Mouse (Mus musculus): ENCODE data around the gene Clasp1. TPM values are rescaled to one million over a fixed set of nuclear protein-coding genes. Genes with fewer than 3 reads are reported as not detected.

Clasp1 gene
- polyA plus RNA-seq, 1 experiment = 12.8 TPM

DNA sequence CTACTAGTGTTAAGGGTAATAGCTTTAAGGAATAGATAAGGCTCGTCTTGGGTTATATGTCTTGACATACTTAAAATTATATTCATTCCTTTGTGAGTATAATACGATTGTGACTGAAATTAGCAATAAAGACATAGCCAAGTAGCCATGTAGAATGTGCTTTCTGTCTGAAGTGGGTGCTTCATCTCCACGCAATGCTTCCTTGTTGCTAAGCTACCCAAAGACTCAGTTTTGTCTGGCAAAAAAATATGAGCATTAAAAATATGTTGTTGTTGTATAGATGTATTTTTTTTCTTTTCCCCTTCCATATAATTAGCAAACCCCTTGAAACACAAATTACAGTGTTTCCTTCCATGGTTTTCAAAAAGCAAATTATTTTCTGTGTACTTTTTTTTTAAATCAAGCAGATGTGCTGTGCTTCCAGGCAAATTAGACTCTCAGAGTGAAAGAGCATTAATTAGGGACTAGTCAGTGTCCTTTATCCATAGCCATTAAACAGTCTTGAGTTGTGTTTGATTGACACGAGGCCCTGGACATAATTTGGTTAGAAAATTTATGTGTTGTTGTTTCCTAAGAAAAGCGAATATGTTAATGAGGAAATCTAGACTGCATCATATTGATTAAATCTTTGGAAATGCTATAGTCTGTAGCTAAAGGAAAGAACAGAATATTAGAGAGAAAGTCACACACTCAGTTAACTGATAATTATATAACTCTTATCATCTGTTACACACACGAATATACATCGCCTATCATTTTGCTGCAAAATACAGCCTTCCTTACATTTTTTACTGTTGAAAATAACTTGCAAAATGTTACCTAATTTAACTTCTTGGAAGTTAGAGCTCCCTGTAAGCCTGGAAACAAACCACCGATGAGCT lies 91.9 kb downstream of the Clasp1 start:
- H3K4me3 ChIP-seq (ENCODE audit: insufficient read depth, low read depth, low read length) = no peak overlapping the region
- 79% methylated on average over 8 of the region's 8 CpGs for WGBS
- H3K4me1 ChIP-seq (ENCODE audit: control insufficient read depth, insufficient read depth, low read length) = no peaks in the 10 kb centered on the region
- no peaks in the 10 kb centered on the region for H3K36me3 ChIP-seq (ENCODE audit: control insufficient read depth, insufficient read depth, low read length)
- TF ChIP-seq CTCF (conservative IDR thresholded peaks at IDR 0.05; ENCODE audit: insufficient read depth, insufficient read length, low read depth, low read length) (no peak), POLR2A (IDR thresholded peaks at IDR 0.05; ENCODE audit: low read depth, low read length) (no peak)
- no peak overlapping the region for H3K27ac ChIP-seq (ENCODE audit: insufficient read depth, low read depth, low read length)
- DNase-seq = no peak
- no peaks in the 10 kb centered on the region for H3K27me3 ChIP-seq (replicated peaks; ENCODE audit: control insufficient read depth, insufficient read depth, low read length)

DNA sequence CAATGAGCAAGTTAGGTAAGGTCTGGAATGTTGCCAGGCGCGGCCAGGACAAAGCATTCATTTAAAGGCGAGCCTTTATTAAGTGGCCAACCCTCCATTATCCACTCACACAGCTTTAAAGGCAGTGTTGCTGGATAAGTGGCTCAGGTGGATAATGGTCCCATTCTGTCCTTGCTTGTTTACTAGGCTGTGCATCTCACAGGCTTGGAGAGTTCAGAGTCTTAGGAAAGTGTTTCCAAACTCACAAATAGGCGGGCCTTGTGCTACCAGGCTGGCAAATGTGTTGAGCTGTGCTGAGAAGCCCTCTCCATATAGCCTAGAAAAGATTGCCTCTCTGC lies 92.5 kb downstream of the Clasp1 start:
- WGBS = 70% methylated on average over 4 of the region's 4 CpGs
- no peak for DNase-seq

DNA sequence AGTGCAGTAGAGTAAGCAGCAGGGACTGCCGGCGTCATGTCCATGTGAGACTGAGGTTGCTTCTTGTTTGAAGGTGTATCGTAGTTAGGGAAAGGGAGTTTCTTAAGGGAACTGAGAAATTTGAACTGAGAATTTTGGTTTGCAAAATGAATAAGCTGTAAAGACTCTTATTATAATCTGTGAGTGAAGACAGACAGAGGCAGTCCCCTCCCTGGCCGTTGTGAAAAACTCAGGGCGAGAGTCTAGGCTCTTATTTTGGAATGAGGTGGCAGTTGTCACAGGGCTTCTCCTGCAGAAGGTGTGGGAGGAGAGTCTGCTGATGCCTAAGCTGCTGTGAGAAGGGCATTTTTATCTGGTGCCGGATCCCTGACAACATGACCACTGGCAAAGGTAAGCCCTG lies 92.8 kb downstream of the Clasp1 start:
- WGBS = 77% methylated on average over 6 of the region's 6 CpGs
- Histone ChIP-seq H3K4me3 (ENCODE audit: insufficient read depth, low read depth, low read length) (no peak overlapping the region), H3K4me1 (ENCODE audit: control insufficient read depth, insufficient read depth, low read length) (no peaks in the 10 kb centered on the region), H3K27me3 (replicated peaks; ENCODE audit: control insufficient read depth, insufficient read depth, low read length) (no peaks in the 10 kb centered on the region), H3K27ac (ENCODE audit: insufficient read depth, low read depth, low read length) (no peak overlapping the region), H3K36me3 (ENCODE audit: control insufficient read depth, insufficient read depth, low read length) (no peaks in the 10 kb centered on the region)
- DNase-seq = no peak
- TF ChIP-seq CTCF (conservative IDR thresholded peaks at IDR 0.05; ENCODE audit: insufficient read depth, insufficient read length, low read depth, low read length) = no peak

More for the DNA sequence above, 92.5 kb downstream of the Clasp1 start:
- TF ChIP-seq POLR2A (IDR thresholded peaks at IDR 0.05; ENCODE audit: low read depth, low read length) = no peak
- TF ChIP-seq CTCF (conservative IDR thresholded peaks at IDR 0.05; ENCODE audit: insufficient read depth, insufficient read length, low read depth, low read length) = no peak
- Histone ChIP-seq H3K36me3 (ENCODE audit: control insufficient read depth, insufficient read depth, low read length) (no peaks in the 10 kb centered on the region), H3K4me1 (ENCODE audit: control insufficient read depth, insufficient read depth, low read length) (no peaks in the 10 kb centered on the region), H3K27me3 (replicated peaks; ENCODE audit: control insufficient read depth, insufficient read depth, low read length) (no peaks in the 10 kb centered on the region), H3K27ac (ENCODE audit: insufficient read depth, low read depth, low read length) (no peak overlapping the region), H3K4me3 (ENCODE audit: insufficient read depth, low read depth, low read length) (no peak overlapping the region)

DNA sequence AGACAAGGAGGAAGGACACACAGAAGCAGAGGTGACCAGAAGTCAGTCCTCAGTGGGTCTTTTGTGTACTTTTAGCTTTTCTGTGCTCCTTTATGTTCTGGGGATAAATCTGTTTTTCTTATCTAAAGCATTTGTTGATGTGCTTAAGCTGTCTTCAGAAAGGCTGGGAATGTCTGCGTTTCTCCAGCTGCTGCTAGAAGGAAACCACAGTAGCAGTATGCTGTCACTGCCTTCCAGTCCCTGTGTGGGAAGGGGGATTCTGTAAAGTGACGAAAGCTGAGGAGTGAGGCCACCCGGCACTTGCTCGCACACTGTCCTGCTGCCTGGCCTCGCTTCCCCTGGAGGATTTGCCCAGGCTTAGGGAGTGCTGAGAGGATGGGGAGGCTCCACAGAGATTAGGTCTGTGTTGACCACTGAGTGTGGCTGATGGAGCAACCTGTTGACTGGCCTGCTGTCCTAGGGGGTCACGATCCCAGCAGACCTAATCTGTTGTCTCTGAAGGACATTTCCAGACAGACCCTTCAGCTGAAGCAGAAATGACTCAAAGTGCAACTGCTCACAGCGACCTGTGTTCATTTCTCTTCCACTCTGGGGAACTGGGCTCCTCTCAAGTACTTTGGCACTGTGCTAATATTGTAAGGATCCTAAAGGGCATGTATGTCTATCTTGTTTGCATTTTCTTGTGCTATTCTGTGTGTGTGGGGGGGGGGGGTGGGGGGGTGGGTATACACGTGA lies 93.6 kb downstream of the Clasp1 start:
- WGBS = 75% methylated on average over 8 of the region's 8 CpGs
- Histone ChIP-seq H3K4me3 (ENCODE audit: insufficient read depth, low read depth, low read length) (no peak overlapping the region), H3K4me1 (ENCODE audit: control insufficient read depth, insufficient read depth, low read length) (no peaks in the 10 kb centered on the region), H3K36me3 (ENCODE audit: control insufficient read depth, insufficient read depth, low read length) (no peaks in the 10 kb centered on the region), H3K27me3 (replicated peaks; ENCODE audit: control insufficient read depth, insufficient read depth, low read length) (no peaks in the 10 kb centered on the region), H3K27ac (ENCODE audit: insufficient read depth, low read depth, low read length) (no peak overlapping the region)
- DNase-seq = no peak
- TF ChIP-seq POLR2A (IDR thresholded peaks at IDR 0.05; ENCODE audit: low read depth, low read length) (no peak), CTCF (conservative IDR thresholded peaks at IDR 0.05; ENCODE audit: insufficient read depth, insufficient read length, low read depth, low read length) (no peak)

DNA sequence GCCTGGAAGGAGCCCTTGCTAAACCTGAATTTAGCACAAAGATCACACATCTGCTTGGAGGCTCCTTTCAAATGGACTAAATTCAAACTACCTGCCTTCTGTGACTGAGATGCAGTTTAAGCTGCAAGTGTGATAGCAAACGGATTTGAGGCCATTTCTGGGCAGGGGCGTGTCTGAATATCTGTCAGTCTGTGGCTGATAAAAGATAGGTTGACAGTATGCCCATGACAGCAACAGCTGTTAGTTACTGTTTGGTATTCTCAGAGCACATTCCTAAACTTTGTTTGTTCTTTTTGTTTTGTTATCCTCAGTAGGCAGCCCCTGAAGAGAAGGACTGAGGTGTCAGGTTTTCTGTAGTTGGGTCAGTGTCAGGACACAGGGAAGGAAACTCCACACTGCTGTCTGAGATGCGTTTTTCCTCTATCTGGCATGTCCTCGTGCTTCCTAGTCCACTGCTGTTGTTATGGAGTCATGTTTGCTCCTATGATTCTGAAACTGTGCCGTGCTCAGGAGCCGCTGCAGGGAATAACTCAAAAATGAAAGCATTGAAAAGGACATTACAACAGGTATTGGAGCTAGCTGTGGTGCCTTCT lies 94.7 kb downstream of the Clasp1 start:
- DNase-seq = no peak
- no peaks in the 10 kb centered on the region for H3K36me3 ChIP-seq (ENCODE audit: control insufficient read depth, insufficient read depth, low read length)
- WGBS = 74% methylated on average over 6 of the region's 6 CpGs
- no peak overlapping the region for H3K27ac ChIP-seq (ENCODE audit: insufficient read depth, low read depth, low read length)
- H3K4me1 ChIP-seq (ENCODE audit: control insufficient read depth, insufficient read depth, low read length) = no peaks in the 10 kb centered on the region
- H3K4me3 ChIP-seq (ENCODE audit: insufficient read depth, low read depth, low read length) = no peak overlapping the region
- no peaks in the 10 kb centered on the region for H3K27me3 ChIP-seq (replicated peaks; ENCODE audit: control insufficient read depth, insufficient read depth, low read length)
- no peak for TF ChIP-seq CTCF (conservative IDR thresholded peaks at IDR 0.05; ENCODE audit: insufficient read depth, insufficient read length, low read depth, low read length)
- TF ChIP-seq POLR2A (IDR thresholded peaks at IDR 0.05; ENCODE audit: low read depth, low read length) = no peak

DNA sequence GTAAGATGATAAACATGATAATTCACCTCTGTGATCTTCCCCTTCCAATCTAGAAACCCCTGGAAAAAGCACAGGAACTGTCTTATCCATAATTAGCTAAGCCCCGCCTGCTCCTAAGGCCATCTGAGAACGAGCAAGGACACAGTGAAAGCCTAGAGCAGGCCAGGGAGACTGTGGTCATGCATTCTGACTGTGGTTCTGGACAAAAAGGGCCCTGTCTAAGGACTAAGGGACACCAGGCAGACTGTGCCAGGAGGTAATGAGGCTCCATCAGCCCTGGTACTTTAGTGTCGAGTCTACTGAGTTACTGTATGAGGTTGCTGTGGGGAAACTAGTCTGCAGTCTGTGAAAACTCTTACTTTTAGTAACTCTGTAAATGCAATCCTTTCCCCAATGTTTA lies 96.7 kb downstream of the Clasp1 start:
- WGBS = 67% methylated on average over 3 of the region's 3 CpGs
- TF ChIP-seq POLR2A (IDR thresholded peaks at IDR 0.05; ENCODE audit: low read depth, low read length) (no peak), CTCF (conservative IDR thresholded peaks at IDR 0.05; ENCODE audit: insufficient read depth, insufficient read length, low read depth, low read length) (no peak)
- no peaks in the 10 kb centered on the region for H3K4me1 ChIP-seq (ENCODE audit: control insufficient read depth, insufficient read depth, low read length)
- no peak overlapping the region for H3K27ac ChIP-seq (ENCODE audit: insufficient read depth, low read depth, low read length)
- H3K36me3 ChIP-seq (ENCODE audit: control insufficient read depth, insufficient read depth, low read length) = no peaks in the 10 kb centered on the region
- H3K27me3 ChIP-seq (replicated peaks; ENCODE audit: control insufficient read depth, insufficient read depth, low read length) = no peaks in the 10 kb centered on the region
- no peak for DNase-seq
- no peak overlapping the region for H3K4me3 ChIP-seq (ENCODE audit: insufficient read depth, low read depth, low read length)

GRCm38 (mm10) chr1:118486021-118486420 lies 97.2 kb downstream of the Clasp1 start:
- H3K27me3 ChIP-seq (replicated peaks; ENCODE audit: control insufficient read depth, insufficient read depth, low read length) = no peaks in the 10 kb centered on the region
- H3K27ac ChIP-seq (ENCODE audit: insufficient read depth, low read depth, low read length) = no peak overlapping the region
- H3K4me1 ChIP-seq (ENCODE audit: control insufficient read depth, insufficient read depth, low read length) = no peaks in the 10 kb centered on the region
- no peak overlapping the region for H3K4me3 ChIP-seq (ENCODE audit: insufficient read depth, low read depth, low read length)
- no peak for TF ChIP-seq POLR2A (IDR thresholded peaks at IDR 0.05; ENCODE audit: low read depth, low read length)
- no peak for TF ChIP-seq CTCF (conservative IDR thresholded peaks at IDR 0.05; ENCODE audit: insufficient read depth, insufficient read length, low read depth, low read length)
- no peaks in the 10 kb centered on the region for H3K36me3 ChIP-seq (ENCODE audit: control insufficient read depth, insufficient read depth, low read length)
- DNase-seq = no peak
